Mouse (Mus musculus) heart, postnatal 14 days (tissue): ENCODE data around the gene Ccdc103. TPM values are rescaled to one million over a fixed set of nuclear protein-coding genes. Genes with fewer than 3 reads are reported as not detected.

Source experiments
- total RNA-seq, 2 experiments: library from RNA; stranded (reverse); gene quantifications; 2 replicates each; pipeline ENCODE4 v1.2.3; 2021

The Ccdc103 gene
- total RNA-seq, 2 experiments from 2014 or later = 0.14 to 0.22 TPM

Other genes with a start within 250 kb of the Ccdc103 start
- gene Meioc, start 217.5 kb upstream of the Ccdc103 start, total RNA-seq = not detected
- 10 to 100 TPM; 16.0 to 18.5 TPM for gene Ccdc43, start 183.4 kb upstream of the Ccdc103 start, total RNA-seq
- gene Adam11, start 119.8 kb upstream of the Ccdc103 start, total RNA-seq = 1 to 10 TPM; 4.0 to 4.4 TPM
- gene Gjc1, start 61.5 kb upstream of the Ccdc103 start, total RNA-seq = 10 to 100 TPM; 37.7 to 42.6 TPM
- gene Higd1b, start 45.4 kb upstream of the Ccdc103 start, total RNA-seq = 10 to 100 TPM; 20.4 to 25.4 TPM
- gene Eftud2, start 219 bp upstream of the Ccdc103 start, total RNA-seq = 10 to 100 TPM; 39.2 to 40.5 TPM
- not detected for gene Fam187a, start 4.0 kb downstream of the Ccdc103 start, total RNA-seq
- under 1 TPM; 0.15 to 0.36 TPM for gene Gfap, start 19.7 kb downstream of the Ccdc103 start, total RNA-seq
- 1 to 10 TPM; 2.1 to 3.3 TPM for gene Kif18b, start 43.9 kb downstream of the Ccdc103 start, total RNA-seq
- gene C1ql1, start 65.5 kb downstream of the Ccdc103 start, total RNA-seq = under 1 TPM; 0.19 to 0.20 TPM
- 10 to 100 TPM; 61.0 to 62.1 TPM for gene Nmt1, start 147.0 kb downstream of the Ccdc103 start, total RNA-seq
- 10 to 100 TPM; 68.5 to 71.1 TPM for gene Dcakd, start 147.1 kb downstream of the Ccdc103 start, total RNA-seq
- gene Plcd3, start 220.5 kb downstream of the Ccdc103 start, total RNA-seq = 10 to 100 TPM; 19.4 to 20.9 TPM
- gene Acbd4, start 220.5 kb downstream of the Ccdc103 start, total RNA-seq = 10 to 100 TPM; 30.5 to 34.5 TPM
- gene Hexim1, start 235.0 kb downstream of the Ccdc103 start, total RNA-seq = 10 to 100 TPM; 18.5 to 20.4 TPM